Mouse (Mus musculus) spleen, adult 12 weeks (tissue): ENCODE data around the gene Gli2.

Experiments used
- DNase-seq: peaks from one replicate; pipeline ENCODE4 v3.0.0; 2022; ENCODE audit warnings: low spot score

Gene Gli2

DNA sequence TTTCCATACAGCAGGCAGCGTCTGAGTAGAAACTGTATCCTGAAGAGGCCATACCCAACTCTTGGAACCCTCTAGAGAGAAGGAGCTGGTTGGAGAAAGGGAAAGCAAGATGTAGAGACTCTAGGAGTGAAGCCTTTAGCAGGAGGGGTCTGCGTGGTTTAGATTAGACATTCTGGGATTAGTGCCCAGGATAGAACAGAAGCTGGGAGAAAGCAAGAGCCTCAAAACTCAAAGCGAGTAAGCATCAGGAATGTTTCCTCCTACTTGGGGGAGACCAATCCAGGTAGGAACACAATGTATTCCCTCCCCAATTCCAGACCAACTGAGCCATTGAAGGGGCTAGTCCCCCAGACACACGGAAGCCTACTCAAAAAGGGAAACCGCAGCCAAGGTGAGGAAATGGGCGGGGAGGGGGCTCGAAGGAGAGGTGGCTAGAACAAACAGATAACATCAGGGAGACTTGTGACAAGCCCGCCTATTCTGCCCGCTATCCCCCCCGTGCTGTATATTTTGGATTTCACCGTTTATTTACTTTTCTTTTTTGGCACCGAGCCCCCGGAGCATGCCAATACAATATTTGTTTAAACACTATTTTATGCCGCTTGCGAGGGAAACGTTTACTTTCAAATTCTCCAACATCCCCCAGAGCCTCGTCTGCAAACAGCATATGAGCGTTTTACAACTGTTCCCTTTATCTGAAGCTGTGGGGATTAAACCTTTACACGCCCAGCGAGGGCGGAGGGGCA, 2.1 kb downstream of the Gli2 start:
- DNase-seq = no peak

- no peak for DNase-seq
Observed at GRCm38 (mm10) chr1:119049812-119050615, 3.4 kb downstream of the Gli2 start.

- DNase-seq = no peak
Observed at GRCm38 (mm10) chr1:119048988-119049387, 4.4 kb downstream of the Gli2 start.

GRCm38 (mm10) chr1:119048547-119048946, 4.9 kb downstream of the Gli2 start:
- no peak for DNase-seq

DNA sequence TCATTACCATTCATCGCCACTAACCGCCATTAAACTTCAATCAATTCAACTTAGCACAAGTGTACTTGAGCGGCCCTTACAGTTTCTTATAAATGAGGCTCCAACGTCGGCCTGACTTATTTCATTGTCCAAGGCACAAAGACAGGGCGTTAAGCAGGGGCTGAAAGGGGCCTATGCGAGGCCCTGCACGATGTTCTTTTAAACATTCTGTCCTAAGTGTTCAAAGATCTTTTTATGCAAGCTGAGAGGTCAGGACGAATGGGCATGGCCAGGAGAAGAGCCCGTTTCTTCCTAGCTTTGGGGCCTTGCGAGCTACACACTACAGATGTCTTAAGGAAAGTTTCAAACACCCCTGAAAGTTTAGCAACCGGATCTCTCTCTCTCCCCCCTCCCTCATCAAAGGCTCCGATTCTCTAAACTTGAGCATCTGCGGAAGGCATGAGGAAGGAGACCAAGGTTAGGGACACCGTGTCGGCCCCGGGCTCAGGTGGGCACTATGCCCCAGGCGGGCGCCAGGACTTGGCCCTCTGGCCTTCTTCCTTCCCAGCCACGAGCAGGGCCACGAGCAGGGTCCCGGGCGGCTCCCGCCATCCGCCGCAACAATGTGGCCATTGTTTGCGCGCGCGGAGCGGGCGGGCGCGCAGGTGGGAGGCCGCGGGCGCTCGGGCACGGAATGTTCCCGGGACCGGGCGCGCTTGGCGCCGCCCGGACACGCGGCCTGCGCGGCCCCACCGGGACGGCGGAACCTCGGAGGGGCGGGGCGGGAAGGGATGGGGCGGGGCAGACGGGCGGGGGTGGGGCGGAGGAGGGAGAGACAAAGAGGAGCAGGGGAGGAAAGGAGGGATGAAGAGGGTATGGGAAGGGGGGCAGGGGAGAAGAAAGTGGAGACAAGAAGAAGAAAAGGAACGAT, 5.7 kb downstream of the Gli2 start:
- no peak for DNase-seq

DNA sequence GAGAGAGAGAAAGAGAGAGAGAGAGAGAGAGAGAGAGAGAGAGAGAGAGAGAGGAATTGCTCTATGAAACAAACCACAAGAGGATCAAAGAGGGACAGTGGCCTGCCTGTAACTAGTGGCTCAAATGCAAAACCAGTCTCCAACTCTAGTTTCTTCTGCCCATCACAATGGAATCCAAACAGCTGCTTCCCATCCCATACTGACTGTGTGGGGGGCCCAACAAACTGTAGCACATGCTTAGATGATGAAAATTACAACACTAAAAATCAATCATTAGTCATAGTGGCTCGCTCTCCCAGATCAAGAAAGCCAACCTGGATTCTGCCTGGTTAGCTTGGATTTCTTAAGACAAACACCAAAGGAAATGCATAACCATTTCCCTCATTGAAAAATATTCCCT, 15.0 kb downstream of the Gli2 start:
- DNase-seq = no peak

DNA sequence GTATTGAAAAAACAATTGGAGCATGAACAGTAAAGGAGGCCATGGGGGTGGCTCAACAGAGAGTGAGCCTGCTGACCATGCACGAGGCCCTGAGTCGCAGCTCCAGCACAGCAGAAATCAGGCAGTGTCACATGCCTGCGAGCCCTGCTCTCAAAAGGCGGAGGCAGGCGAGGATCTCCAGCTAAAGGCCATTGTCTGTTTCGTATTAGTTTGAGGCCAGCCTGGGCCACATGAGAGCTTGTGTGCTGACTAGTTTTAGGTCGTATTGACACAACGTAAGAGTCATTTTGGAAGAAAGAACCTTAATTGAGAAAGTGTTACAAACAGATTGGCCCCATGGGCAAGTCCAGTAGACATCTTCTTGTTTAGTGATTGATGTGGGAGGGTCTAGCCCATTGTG, 17.5 kb downstream of the Gli2 start:
- DNase-seq = no peak

DNA sequence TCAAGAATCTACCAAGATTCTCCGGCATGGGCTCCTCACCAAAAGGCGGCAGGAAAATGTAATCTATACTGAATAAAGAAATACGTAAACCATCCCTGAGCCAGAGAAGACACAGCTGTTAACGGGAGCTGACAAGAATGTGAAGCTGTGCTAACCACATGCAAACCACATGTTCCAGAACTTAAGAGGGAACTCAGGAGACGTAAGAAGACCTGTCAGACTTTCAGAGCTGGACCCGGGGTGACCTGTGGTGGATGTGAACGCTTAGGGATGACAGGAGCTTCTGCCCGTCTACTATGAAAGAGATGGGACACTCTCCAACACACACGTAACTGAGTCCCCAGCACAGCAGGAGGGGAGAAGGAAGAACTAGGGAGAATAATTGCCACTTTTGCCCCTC, 18.1 kb downstream of the Gli2 start:
- DNase-seq = no peak

DNA sequence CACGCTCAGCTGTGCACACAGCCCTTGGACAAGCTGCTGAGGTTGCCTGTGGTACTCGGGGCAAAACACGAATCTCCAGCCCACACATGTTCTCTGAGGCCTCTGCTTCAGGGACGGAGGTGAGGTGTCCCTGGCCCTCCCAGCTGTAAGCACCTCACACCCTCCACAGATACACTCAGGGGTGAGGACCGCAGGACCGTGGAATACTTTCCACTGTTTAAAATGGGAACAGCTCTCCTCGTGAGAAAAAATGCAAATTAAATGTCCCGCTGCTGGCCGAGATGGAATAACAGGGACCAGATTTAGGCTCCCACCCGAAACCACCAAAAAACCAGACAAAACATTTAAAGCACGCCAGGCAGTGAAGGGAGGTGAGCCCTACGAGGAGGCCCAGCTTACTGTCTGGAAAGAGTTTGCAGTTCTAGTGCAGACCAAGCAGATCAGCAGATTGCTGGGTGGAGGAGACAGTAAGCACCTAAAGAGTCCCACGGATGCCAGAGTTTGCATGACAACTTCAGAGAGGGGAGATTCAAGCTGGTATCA, 19.2 kb downstream of the Gli2 start:
- no peak for DNase-seq

DNA sequence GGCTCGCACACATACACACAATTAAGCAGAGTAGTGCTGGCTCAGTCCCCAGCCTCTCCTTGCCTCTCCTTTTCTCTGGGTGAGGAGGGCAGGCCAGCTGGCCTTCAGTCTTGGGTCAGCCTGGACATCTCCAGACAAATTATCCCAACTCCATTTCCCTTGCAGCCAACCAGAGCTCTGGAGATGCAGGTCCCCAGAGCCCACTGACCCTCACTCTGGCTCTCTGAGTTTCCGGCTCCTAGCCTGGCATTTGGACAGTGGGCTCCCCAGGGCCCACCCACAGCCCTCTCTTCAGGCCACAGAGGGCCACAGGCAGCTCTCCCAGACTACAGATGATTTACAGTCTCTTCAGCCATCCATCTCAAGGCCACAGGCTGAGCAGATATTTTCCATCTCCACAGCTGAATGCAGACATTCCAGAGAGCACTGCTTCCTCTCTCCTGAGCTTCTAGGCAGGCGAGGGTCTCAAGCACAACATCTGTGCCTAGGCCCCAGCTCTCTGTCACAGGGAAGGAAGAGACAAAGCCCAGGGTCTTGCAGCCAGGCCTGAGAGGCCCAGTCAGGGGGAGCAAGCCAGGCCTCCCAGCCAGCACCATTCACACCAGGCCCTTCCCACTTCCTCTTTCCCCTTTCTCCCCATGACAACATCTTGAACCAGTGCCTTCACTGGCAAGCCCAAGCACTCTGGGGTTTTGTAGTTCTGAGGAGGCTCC, 19.8 kb downstream of the Gli2 start:
- no peak for DNase-seq

GRCm38 (mm10) chr1:119031185-119031584, 22.2 kb downstream of the Gli2 start:
- DNase-seq = no peak

- no peak for DNase-seq
Observed at GRCm38 (mm10) chr1:119025647-119026358, 27.6 kb downstream of the Gli2 start.

DNA sequence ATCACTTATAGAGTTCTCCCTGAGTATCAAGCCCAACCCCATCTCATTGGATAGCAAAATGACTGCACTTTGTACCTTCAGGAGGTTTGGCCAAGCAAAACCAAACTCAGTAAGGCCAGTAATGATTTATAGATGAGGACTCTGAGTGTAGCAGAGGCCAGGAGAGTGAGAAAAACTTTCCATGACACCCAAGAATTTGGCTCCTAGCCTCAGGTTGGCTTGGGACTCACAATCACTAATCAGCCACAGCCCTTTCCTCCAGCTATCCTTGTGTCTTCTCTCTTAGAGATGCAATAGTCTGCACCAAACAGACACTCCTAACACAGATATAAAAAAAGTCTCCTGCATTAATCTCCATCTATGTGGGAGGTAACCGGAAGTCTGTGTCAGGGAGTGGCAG, 31.1 kb downstream of the Gli2 start:
- no peak for DNase-seq

DNA sequence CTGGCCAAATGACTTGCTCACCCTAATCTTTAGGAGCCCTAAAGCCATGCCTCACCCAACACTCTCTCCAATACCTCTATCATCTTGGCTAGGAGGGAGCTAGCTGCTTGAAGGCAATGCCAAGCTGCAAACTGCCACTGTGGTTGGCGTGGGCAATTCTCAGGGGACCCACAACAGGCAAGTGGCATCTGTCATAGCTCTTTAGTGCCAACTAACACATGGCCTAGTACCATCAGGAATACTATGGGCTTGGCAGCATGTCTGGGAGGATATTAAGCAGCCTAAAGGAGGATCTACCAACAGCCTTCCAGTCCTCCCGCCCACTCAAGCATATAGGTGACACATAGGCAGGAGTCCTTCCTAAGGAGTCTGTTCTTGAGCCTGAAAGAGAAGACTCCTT, 33.3 kb downstream of the Gli2 start:
- DNase-seq = no peak

- no peak for DNase-seq
Observed at GRCm38 (mm10) chr1:119019056-119019455, 34.4 kb downstream of the Gli2 start.

DNA sequence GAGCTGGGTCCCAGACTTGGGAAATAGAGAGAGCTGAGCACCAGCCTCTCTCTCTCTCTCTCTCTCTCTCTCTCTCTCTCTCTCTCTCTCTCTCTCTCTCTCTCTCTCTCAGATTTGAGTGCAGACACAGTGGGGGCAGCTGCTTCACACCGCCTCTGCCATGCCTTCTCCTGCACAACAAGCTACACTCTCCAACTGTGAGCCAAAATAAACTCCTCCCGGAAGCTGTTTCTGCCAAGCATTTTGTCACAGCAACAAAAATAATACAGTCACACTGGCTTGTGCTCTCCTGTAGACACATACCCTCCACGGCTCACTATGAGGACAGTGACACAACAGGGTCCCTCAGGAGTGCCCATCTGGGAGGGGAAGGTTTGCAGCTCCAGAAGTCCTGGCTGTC, 36.6 kb downstream of the Gli2 start:
- no peak for DNase-seq

DNA sequence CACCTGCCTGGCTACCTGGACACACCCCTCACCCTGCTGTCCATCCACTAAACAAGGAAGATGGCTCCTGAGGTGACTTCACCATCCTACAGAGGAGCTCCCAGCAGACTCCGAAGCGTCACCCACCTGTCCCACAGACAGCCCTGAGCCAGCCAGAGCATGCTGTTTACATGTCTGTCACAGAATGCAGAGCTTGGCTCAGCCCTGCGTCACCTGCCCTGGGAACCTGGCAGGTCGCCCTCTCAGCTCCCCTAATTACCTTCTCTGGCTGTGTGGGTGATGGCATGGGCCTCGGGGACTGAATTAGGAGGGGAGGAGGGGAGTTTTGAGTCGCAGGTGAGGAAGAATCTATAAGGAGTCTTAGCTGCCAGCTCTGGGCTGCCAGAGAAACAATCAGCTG, 38.3 kb downstream of the Gli2 start:
- no peak for DNase-seq

DNA sequence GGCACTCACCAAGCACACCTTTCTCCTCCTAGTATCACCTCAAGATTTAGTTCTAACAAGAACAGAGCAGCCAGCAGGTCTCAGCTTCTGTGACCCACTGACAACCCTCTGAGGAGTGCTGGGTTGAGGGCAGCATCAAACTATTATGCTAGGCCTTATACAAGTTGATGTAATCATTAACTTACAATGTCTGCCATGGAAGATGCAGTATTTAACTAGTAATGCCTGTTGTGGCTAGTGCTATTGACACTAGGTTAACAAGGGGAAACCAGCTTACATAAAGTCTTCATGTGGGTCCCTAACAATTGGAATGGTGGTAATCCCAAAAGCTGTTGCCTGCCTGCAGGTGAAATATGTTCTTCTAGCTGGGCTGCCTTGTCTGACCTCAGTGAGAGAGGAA, 44.5 kb downstream of the Gli2 start:
- DNase-seq = no peak

- no peak for DNase-seq
Observed at GRCm38 (mm10) chr1:119003852-119004398, 49.5 kb downstream of the Gli2 start.

- DNase-seq = no peak
Observed at GRCm38 (mm10) chr1:119001454-119002034, 51.9 kb downstream of the Gli2 start.
